Mouse (Mus musculus): ENCODE results near the gene Smok3c. TPM values are rescaled to one million over a fixed set of nuclear protein-coding genes. Genes with fewer than 3 reads are reported as not detected.
"Not testable (repeated sequence)": the region's sequence is repeated elsewhere in the genome, so short reads cannot be mapped to it uniquely, and the experiment has no call there.

Gene Smok3c
- total RNA-seq, 2 experiments from 2014 or later: not detected

DNA sequence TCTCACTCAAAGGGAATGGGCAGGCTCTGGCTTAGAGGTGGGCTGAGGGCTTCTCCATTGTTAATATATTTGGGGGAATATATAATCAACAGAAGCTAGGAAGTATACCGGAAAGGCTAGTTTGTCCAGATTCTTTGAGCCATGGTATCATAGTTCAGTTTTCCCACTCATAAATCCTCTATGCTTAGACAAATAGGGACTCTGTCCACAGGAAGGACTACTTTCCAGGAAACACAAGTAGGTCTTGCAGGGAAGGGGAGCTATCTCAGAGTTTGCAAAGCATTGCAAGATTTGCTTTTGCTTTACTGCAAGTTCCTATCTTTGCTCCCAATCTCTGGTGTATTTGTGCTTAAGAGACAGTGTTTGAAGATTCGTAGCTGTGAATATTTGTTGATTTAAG is 52.0 kb downstream of the Smok3c start:
- no peak for DNase-seq

DNA sequence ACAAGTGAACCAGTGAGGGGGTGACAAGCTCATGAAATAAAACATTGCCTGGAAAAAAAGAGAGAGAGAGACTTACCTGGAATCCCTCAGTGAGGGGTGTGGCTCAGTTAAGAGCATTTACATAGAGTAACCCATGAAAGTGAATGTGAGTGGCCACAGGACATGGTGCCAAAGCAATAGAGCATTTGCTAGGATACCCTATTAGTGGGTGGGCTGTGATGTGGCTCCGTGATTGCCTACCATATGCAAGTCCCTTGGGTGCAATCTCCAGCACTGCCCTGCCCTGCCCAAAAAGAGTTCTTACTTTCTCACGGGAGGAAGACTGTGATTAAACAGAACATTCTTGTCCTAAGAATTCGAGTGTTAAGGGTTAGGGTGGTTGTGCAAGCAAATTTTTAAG is 54.1 kb downstream of the Smok3c start:
- no peak for DNase-seq

DNA sequence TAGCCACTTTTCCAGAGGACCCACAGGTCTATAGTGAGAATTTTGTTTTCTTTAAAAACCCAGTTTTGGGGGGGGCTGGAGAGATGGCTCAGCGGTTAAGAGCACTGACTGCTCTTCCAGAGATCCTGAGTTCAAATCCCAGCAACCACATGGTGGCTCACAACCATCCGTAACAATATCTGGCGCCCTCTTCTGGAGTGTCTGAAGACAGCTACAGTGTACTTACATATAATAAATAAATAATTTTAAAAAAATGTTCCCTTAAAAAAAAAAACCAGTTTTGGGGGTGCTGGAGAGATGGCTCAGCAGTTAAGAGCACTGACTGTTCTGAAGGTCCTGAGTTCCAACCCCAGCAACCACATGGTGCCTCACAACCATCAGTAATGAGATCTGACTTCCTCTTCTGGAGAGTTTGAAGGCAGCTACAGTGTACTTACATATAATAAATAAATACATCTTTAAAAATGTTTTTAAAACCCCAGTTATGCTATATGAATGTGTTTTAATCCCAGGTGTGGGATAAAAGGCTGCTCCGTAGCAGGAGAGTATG is 56.9 kb downstream of the Smok3c start:
- DNase-seq: not testable (repeated sequence)

Other genes starting within 250 kb of the Smok3c start
- under 1 TPM; 0.13 to 0.40 TPM for gene Pilra, start 216.9 kb upstream of the Smok3c start, total RNA-seq (2021)
- gene Pilrb1, start 195.1 kb upstream of the Smok3c start, total RNA-seq (2021): under 1 TPM in 1 of 2 experiments, not detected in 1; 0.88 TPM
- gene Pilrb2, start 181.4 kb upstream of the Smok3c start, total RNA-seq (2021): under 1 TPM; 0.28 to 0.54 TPM
- gene Cyp3a13, start 131.6 kb upstream of the Smok3c start, total RNA-seq (2021): under 1 TPM in 1 of 2 experiments, not detected in 1; 0.08 TPM
- 1 to 10 TPM; 1.2 to 1.6 TPM for gene Gjc3, start 90.1 kb upstream of the Smok3c start, total RNA-seq (2021)
- not detected for gene Azgp1, start 71.7 kb upstream of the Smok3c start, total RNA-seq (2021)
- gene Smok3a, start 31.9 kb upstream of the Smok3c start, total RNA-seq (2021): not detected
- not detected for gene Smok3b, start 31.8 kb upstream of the Smok3c start, total RNA-seq (2021)
- gene Zkscan1, start 31.9 kb downstream of the Smok3c start, total RNA-seq (2021): 1 to 10 TPM; 8.4 to 9.1 TPM
- gene Zscan21, start 63.7 kb downstream of the Smok3c start, total RNA-seq (2021): 10 to 100 TPM; 11.0 to 11.9 TPM
- 1 to 10 TPM; 4.0 to 4.4 TPM for gene Zfp113, start 102.5 kb downstream of the Smok3c start, total RNA-seq (2021)
- gene Cops6, start 107.9 kb downstream of the Smok3c start, total RNA-seq (2021): 10 to 100 TPM; 93.9 to 95.7 TPM
- 1 to 10 TPM; 5.8 to 7.8 TPM for gene Ap4m1, start 118.8 kb downstream of the Smok3c start, total RNA-seq (2021)
- 10 to 100 TPM in 1 of 2 experiments, 1 to 10 TPM in 1; 8.9 to 10.3 TPM for gene Mcm7, start 119.2 kb downstream of the Smok3c start, total RNA-seq (2021)
- gene Taf6, start 134.3 kb downstream of the Smok3c start, total RNA-seq (2021): 10 to 100 TPM; 27.0 to 29.6 TPM
- 1 to 10 TPM; 3.5 to 5.8 TPM for gene Cnpy4, start 134.3 kb downstream of the Smok3c start, total RNA-seq (2021)
- 1 to 10 TPM; 1.6 to 2.1 TPM for gene Mblac1, start 141.1 kb downstream of the Smok3c start, total RNA-seq (2021)
- gene Nxpe5, start 172.7 kb downstream of the Smok3c start, total RNA-seq (2021): under 1 TPM; 0.40 to 0.54 TPM
- 10 to 100 TPM; 48.3 to 50.8 TPM for gene Lamtor4, start 202.3 kb downstream of the Smok3c start, total RNA-seq (2021)
- 1 to 10 TPM; 2.6 to 3.0 TPM for gene BC037034, start 210.8 kb downstream of the Smok3c start, total RNA-seq (2021)
- gene Gal3st4, start 219.6 kb downstream of the Smok3c start, total RNA-seq (2021): under 1 TPM; 0.19 to 0.41 TPM
- not detected for gene Gm43720, start 226.8 kb downstream of the Smok3c start, total RNA-seq (2021)
- gene Gpc2, start 226.8 kb downstream of the Smok3c start, total RNA-seq (2021): under 1 TPM in 1 of 2 experiments, not detected in 1; 0.27 TPM
- gene Stag3, start 227.0 kb downstream of the Smok3c start, total RNA-seq (2021): under 1 TPM in 1 of 2 experiments, not detected in 1; 0.19 TPM